Mouse (Mus musculus) brain, embryonic 14.5 days (tissue): ENCODE measurements at regions not wholly inside any gene's neighbourhood (a gene's known extent, or its start where the extent isn't known, plus 50 kb on each side); places are given as distances from the start of the nearest gene placed in this dataset.
A peak's percentile ranks its signal among the peaks of the same experiment; 100 is the strongest.
"Not testable (repeated sequence)": the region's sequence is repeated elsewhere in the genome, so short reads cannot be mapped to it uniquely, and the experiment has no call there.

Experiments
- DNase-seq: peaks from one replicate; pipeline ENCODE4 v3.0.0-alpha.2; 2011; ENCODE audit warnings: low read depth
- CTCF ChIP-seq: fragments of 200-500 bp; IDR thresholded peaks from 2 replicates; pipeline ENCODE4 v1.5.1; 2012; ENCODE audit warnings: inconsistent platforms, mild to moderate bottlenecking, moderate library complexity, borderline replicate concordance; ENCODE audit not compliant: insufficient read depth, insufficient read length; ENCODE audit errors: extremely low read depth
- POLR2A ChIP-seq: fragments of 200-500 bp; IDR thresholded peaks from 2 replicates; pipeline ENCODE4 v1.6.1; 2012; ENCODE audit warnings: mild to moderate bottlenecking, inconsistent platforms, borderline replicate concordance; ENCODE audit not compliant: poor library complexity, insufficient read depth, insufficient read length, severe bottlenecking; ENCODE audit errors: extremely low read depth

DNA sequence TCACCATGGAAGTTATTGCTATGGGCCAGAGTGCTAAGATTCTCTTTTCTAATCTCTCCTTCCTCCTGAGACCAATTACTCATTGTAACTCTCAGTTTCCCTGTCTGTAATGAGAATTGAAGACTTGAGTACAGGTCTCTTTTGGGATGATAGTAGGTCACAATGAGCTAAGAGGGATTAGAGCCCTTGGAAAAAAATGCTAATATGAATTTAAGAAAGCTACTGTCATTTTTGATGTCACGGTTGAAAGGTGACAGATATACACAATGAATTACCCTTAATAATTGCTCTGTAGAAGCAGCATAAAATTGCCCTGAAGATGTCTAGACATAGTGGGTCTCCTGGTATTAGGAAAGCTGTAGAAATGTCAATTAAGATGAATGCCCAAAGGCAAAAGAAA, 178.2 kb downstream of the Kcna4 start:
- DNase-seq = peak; percentile 71

DNA sequence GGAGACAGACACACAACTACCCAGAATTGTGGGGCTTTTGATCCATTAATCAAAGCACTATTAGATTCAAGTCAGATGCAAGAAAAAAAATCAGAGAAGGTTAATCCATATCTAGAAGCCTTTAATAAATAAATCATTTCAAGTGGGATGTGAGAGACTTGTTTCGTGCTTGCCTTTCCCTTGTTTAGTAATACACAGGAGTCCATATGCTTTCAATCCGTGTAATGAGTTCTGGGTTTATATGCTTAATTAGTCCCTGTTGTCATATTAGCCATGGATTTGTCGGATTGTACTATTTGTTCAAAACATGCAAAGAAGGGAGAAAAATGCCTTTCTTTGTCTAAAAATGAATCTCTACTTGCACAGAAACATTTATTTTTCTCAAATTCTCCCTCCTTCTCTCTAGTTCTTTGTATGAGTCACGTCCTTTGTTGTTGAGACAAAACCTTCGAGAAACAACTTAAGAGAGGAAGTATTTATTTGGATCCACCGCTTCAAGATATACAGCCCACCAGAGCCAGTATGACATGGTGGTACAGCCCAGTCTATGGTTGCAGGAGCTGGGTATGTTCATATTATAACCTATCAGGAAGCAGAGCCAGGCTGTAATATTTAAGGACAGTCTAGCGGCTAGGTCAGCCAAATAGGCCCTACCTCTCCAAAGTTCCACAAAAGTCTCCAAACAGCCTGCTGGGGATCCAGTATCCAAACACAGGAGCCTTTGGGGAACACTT, 213.4 kb downstream of the Kcna4 start:
- TF ChIP-seq CTCF = no peak
- no peak for TF ChIP-seq POLR2A

More for the DNA sequence above, 178.2 kb downstream of the Kcna4 start:
- TF ChIP-seq POLR2A = no peak
- no peak for TF ChIP-seq CTCF

DNA sequence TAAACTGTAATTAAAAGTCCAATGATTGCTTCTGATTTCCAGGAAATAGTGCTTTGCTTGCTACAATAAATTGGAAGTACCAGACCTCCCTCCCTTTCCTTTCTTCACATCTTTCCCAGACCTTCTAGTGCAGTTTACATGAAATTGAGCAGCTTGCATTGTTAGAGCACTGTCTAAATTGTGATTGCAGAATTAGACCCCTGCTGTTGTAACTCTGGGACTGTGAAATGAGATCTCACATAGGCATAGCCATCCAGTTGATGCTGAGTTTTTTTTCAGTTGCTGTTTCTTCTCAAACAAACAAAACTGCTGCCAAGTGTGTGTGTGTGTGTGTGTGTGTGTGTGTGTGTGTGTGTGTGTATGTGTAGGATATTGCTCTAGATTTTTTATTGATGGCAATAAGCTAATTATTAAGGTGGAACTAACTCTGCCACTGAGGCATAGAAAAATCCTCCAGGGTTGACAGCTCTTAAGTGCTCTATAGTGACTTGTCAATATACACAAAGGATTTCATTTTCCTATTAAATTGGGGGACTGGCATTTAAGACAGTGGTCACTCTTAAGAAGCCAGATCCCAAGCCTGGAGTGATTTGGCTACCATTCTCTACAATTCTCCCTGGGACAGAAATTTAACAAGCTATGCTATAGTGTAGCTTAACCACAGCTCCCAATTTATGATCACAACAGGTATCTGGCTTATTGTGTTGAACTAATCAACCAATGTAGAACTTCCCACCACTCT, 217.2 kb downstream of the Kcna4 start:
- peak; percentile 71 for DNase-seq
- TF ChIP-seq POLR2A (no peak), CTCF (no peak)

More for the DNA sequence above, 213.4 kb downstream of the Kcna4 start:
- DNase-seq = peak; percentile 43

DNA sequence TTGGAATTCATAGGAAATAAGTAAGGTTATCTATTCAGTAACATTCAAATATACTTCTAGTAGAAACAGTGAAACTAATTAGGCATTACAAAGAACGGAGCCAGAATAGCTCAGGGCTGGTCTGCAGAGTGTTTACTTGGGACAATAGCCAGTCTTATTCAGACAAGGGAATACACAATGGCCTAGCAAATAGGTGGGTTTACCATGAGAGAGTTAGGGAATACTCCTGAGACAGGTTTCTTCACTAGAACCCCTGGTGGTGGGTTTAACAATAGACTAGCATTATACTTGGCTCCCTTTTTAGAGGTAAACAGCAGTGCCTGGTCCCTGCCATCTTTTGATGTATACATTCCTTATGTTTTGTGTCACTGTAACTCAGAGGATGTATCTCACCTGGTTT, 225.0 kb downstream of the Kcna4 start:
- not testable (repeated sequence) for DNase-seq

DNA sequence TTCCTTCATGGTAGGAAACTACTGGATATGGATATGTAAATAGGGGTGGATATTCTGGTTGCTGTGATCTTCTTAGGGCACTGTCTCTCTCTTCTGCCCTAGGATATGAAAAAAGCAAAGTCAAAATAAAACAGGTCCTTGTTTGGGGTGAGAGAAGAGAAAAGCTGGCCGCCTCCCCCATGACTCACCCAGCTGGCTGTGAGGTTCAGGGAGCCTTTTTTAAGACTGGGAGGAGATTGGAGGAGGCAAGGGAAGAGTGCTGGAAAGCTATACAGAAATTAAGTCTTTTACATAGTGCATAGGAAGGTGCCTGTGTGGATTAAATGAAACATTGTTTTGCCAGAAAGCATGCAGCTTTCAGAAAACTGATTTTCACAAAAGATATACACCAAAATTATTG, 227.7 kb downstream of the Kcna4 start:
- no peak for DNase-seq
- TF ChIP-seq POLR2A (no peak), CTCF (no peak)

DNA sequence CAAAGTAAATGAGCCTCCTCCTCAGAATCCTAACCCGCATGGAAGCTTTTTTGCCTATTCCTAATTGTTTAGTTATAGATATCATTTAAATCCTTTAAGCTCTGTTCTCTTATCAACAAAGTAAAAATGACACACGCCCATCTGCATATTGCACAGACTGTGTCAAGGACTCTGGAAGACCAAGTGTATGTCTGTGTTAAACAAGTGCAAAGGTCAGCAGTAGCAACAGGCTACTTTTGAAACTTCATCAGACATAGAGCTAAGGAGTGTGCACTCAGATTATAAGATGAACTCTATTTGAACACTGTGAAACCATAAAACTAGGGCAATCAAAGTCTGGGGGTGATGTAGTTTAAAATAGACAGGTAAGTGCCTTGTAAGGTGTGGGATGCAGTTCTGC, 228.3 kb downstream of the Kcna4 start:
- TF ChIP-seq CTCF (no peak), POLR2A (no peak)
- no peak for DNase-seq

DNA sequence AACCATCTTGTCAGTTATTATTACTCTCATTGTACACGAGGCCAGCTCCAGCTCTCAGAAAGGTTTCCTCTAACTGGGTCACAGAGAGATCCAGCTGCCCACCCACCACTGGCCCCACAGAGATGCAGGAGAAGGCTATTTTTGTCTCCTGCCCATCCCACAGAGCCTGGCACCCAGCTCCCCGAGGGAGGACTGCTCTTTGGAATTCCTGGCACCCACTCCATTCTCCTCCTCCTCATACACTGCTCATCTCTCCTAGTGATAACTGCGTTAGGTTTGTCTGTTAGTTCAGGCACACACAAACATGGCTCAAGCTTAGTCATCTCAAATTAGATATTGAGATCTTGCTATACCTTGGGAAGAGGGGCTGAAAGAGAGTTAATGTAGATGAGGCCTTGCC, 228.9 kb downstream of the Kcna4 start:
- no peak for DNase-seq
- TF ChIP-seq POLR2A (no peak), CTCF (no peak)

DNA sequence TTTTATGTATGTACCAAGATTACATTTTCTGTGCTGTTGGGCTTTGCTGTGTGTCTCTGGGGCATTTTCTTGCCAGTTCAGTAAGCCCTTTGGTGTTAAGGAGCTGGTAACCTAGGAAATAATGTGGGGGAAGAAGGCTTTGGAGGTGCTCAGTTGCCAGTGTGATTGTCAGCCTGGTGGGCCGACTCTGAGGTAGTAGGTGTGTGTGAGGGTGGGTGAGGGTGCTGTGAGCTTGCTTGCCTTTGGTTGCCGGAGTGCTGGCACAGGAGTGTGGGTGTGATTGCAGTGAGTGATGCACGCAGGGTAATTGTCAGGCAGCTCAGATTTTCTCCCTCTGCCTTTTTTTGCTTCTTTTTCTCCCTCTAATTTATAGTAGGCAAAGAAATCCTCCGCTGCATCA, 229.3 kb downstream of the Kcna4 start:
- peak; percentile 15 for DNase-seq

DNA sequence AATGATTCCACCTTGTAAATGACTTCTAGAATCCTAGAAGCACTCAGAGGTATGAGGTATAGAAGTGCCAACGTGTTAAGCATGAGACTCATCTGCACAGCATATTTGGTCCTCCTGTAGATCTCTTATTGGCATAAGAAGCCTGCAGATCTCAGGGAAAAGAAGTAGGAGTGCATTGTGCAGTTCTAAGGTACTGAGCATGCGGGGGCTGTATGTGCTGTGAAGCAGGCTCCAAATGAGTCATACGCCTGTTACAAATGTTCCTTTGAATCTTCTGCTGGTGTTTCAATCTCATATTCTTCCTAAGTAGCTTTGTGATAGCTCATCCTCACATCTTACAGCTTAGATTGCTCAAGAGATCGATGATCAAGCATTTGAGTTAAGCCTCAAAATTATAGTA, 252.7 kb downstream of the Kcna4 start:
- TF ChIP-seq CTCF (no peak), POLR2A (no peak)
- no peak for DNase-seq

More for the DNA sequence above, 229.3 kb downstream of the Kcna4 start:
- TF ChIP-seq POLR2A (no peak), CTCF (no peak)

DNA sequence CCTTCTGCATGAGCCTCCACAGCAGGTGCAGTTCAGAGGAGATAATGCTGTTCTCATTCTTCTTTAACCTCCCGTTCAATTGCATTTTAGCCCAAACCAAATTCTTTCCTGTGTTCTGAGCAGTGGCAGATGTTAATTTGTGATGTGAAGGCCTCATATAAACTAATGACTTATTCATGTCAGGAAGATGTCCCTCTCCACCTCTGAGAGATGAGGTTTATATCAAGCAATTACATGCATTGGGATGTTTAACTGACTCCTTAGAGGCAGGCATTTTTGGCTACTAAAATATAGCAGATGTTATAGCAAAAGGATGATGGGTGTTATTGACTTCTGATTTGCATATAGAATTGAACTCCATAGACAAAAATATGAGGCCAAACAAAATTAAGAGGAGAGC, 262.1 kb downstream of the Kcna4 start:
- no peak for TF ChIP-seq POLR2A
- TF ChIP-seq CTCF = no peak
- DNase-seq = peak; percentile 38

DNA sequence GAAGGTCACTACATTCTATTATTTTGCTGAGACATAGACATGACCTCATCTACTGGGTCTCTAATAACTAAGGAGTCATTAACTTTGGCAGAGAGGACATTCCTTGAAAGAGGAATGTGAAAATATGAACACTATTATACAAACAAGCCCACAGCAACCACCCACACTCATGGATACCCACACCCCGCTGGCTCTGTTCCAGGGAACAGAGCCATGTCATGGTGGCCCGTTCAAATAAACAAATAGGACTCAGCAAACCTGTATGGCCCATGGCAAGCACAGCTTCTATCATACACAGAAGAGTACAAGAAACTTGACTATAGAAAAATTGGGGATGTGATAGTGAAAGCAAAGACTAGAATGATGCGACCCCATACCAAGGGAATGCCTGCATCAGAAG, 265.8 kb downstream of the Kcna4 start:
- TF ChIP-seq POLR2A (no peak), CTCF (no peak)

DNA sequence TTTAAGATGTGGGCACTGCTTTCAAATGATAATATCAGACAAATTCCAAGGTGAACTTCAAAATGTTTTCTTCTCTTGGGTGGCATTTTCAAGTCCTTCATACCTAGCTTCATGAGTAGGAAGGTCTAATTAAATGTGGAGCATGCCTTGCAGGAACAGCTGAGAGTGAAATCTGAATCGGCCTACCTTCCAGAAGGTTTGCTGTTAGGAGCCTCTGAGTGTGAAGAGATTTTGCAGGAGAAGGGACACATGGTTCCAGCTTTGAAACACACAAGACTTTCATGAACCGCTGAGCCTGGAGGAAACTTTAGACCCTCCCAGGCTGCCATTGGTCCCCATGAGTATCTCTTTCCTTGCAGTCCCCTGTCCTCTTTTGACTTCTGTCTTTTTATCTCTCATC, 279.2 kb downstream of the Kcna4 start:
- no peak for DNase-seq
- TF ChIP-seq POLR2A (no peak), CTCF (no peak)

More for the DNA sequence above, 265.8 kb downstream of the Kcna4 start:
- no peak for DNase-seq

DNA sequence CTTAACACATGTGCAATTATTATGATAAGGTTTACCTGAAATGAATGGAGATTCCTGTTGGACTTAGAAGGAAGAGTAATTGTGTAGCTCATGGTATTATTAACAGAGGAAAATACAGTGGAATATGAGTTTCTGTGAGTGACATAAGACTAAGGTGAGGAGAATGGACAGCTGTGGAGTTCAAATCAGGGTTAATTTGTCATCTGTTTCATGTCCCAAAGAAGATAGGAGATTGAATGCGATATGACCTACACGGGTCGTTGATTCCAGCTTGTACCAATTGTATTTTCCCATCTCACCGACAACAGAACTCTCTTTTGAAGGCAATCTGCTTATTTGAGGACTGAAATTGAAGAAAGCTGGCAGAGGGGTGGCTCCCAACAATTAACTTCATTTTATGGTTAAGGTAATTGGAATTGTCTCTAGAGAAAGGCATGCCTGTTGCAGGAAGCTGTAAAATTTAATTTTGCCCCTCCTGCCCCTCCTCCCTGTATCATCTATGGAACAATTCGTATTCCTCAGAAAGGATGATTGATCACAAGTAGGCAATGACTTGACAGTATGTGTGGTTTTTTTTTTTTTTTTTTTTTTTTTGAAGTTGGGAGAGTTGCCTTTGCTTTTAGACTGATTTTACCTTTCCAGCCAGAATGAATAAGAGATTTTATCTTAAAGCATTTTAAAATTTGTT, 319.6 kb downstream of the Kcna4 start:
- DNase-seq = no peak
- TF ChIP-seq POLR2A (no peak), CTCF (no peak)

DNA sequence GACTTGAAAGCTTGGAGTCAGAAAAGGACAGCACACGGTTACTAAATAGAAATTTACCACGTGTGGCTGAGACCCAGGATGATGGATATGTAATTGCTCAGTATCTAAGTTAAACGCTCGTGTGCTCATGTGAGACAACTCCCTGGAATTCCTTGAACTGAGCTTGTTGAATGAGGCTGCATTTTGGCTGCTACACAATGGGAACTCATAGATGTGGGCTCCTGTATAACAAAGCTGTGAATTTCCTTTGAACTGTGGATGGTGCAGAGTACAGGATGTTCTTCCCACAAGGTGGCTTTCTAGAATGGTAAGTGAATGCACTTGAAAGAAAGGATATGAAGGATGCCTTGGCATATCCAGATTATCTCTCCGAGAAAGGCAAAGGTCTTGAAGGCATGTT, 321.4 kb downstream of the Kcna4 start:
- peak; percentile 27 for DNase-seq
- no peak for TF ChIP-seq POLR2A
- TF ChIP-seq CTCF = no peak

DNA sequence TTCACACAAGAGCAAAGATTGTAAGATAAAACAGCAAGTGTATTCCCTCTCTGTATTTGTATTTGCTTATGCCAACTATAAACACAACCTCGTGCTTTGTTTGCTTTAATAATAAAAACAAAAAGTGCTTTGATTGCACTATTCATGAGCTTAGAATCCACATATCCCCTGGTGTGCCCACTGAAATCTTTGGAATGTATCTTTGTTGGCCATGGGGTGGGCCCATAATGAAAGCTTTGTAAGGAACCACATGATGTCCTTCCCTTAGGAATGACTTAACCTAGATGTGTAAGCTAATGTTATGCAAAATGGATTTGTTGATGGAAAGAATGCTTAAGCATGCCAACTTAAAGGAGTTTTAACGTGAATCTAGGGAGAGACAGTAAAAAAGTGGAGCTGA, 321.8 kb downstream of the Kcna4 start:
- no peak for TF ChIP-seq CTCF
- DNase-seq = peak; percentile 40
